Mouse (Mus musculus): Measurements from ENCODE around the gene Capza1.

Capza1 gene

GRCm38 (mm10) chr3:104790401-104790937 lies 73.8 kb downstream of the Capza1 start:
- DNase-seq (ENCODE audit: extremely low read depth, insufficient read length, low spot score) = peak; percentile 80

GRCm38 (mm10) chr3:104789822-104790221 lies 74.5 kb downstream of the Capza1 start:
- peak; percentile 74 for DNase-seq (ENCODE audit: extremely low read depth, insufficient read length, low spot score)

GRCm38 (mm10) chr3:104789312-104789605 lies 75.0 kb downstream of the Capza1 start:
- DNase-seq (ENCODE audit: extremely low read depth, insufficient read length, low spot score) = no peak

- peak; percentile 88 for DNase-seq (ENCODE audit: extremely low read depth, insufficient read length, low spot score)
Measured at GRCm38 (mm10) chr3:104788561-104789311, 75.6 kb downstream of the Capza1 start.

GRCm38 (mm10) chr3:104788075-104788474 lies 76.2 kb downstream of the Capza1 start, which contains the start of gene Rhoc:
Rhoc (plus strand) TSS chr3:104788375.
- DNase-seq (ENCODE audit: extremely low read depth, insufficient read length, low spot score) = no peak

DNA sequence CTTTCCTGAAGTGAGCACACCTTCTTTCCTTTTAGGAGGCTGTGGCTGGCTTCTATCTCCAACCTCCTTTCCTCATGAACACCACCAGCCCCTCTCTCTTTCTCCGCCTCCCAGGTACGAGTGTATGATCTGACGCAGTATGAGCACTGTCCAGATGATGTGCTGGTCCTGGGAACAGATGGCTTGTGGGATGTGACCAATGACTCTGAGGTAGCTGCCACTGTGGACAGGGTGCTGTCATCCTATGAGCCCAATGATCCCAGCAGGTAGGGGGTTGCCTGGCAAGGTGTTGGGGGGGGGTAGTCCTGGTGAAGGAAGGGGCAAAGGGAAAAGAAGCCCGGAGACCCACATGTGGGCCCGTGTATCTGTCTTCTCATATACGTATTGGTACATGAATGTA lies 79.0 kb downstream of the Capza1 start:
- DNase-seq (ENCODE audit: extremely low read depth, insufficient read length, low spot score) = no peak

GRCm38 (mm10) chr3:104783971-104784500 lies 80.3 kb downstream of the Capza1 start:
- DNase-seq (ENCODE audit: extremely low read depth, insufficient read length, low spot score) = no peak

DNA sequence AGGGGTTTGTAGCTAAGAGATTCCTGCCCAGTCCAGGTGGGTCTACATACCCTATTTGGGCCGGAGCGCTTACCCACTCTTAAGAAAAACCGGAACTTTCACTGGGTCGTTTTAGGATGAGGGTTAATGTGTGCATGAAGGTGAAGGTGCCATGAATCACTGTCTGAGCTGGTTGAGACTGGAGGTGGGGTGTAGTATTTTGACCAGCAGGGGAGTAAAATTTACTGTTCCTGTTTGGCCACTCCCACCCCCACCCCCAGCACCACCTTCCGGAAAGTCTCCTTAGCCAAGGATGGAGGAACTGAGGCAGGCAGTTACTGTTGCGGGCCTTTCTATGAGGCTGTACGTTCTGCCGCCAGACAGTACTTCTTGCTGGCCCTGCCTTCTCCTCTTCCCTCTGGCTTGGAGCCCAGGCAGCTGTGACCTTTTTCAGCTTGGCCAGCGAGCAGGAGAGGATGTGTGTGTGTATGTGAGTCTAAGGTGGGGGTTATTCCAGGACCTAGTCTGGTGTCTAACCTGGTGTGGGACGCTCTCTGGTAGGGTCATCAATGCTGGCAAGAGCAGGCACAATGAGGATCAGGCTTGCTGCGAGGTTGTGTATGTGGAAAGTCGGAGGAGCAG lies 82.1 kb downstream of the Capza1 start:
- DNase-seq (ENCODE audit: extremely low read depth, insufficient read length, low spot score) = no peak

DNA sequence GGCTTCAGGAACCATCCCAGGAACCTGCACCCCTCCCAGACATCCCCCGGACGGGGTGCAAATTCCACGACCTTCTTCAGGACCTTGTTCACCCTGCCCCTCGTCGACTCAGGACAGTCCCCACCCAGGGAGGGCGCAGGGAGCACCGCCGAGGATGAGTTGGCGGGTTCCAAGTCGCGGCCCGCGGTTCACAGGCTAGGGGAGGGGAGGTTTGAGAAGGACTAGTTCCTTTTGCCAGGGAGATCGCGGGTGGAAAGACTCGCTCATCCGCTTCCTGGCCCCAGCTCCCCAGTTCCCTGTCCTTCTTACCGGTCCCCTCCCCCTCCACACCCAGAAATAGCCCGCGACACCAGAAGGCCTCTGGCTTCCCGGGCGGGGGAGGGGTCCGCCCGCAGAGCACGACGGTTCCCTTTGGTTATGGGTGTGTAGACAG lies 82.8 kb downstream of the Capza1 start, which contains the start of gene Fam19a3:
TSS of gene Fam19a3 (minus strand) at position 370 of the 433 bp plus-strand sequence.
- DNase-seq (ENCODE audit: extremely low read depth, insufficient read length, low spot score) = no peak

DNA sequence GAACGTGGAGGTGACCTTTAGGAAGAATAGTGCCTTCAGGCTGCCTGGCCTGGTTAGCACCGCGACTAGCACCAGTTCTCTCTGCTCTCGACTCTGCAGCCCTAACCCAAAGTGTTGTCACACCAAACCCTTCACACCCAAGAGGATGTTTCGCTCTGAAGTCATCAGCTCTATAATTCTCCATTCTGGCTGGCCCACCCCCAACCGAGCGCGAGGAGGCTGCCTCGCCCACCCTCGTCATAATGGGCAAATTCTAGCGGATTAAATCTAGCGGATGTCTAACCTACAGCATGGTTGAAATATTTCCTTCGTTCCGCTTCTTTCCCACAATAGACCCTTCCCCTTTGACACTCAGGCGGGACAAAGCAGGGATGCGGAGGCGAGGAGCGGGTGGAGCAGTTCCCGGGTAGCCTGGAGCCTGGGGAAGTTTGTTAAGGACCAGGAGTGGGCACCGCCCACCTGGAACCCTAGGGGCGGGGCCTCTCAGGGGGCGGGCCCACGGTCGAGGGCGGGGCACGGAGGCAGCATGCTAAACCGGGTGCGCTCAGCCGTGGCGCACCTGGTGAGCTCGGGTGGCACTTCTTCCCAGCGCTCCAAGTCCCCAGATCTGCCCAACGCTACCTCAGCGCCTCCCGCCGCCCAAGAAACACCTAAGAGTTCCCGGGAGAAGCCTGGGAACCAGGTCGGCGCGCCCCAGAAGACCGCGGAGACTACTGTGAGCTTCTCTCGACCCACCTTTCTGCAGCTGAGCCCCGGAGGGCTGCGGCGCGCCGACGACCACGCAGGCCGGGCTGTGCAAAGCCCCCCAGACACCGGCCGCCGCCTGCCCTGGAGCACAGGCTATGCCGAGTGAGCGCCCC lies 83.5 kb downstream of the Capza1 start, which contains the start of gene Ppm1j:
TSS of gene Ppm1j (plus strand) at position 496 of the 860 bp plus-strand sequence.
- no peak for DNase-seq (ENCODE audit: extremely low read depth, insufficient read length, low spot score)

DNA sequence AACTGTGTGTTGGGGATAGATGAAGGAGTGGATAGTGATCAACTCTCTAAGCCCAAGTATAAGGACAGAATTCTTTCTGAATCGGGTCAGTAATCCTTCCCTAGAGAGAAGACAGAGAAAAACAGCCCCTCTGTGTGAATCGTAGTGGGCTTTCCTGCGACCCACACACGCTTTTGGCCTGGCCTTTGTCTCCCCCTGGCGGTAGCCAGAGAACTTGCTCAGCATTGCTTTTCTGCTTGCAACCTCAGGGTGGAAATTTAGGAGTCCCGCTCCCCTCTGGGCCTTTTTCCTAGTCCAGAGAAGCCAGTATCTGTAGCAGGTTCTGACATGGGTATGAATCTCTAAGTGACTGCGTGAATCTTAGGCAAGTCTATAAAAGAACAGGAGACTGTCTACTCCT lies 84.4 kb downstream of the Capza1 start:
- no peak for DNase-seq (ENCODE audit: extremely low read depth, insufficient read length, low spot score)

- DNase-seq (ENCODE audit: extremely low read depth, insufficient read length, low spot score) = no peak
Measured at GRCm38 (mm10) chr3:104777342-104777741, 87.0 kb downstream of the Capza1 start.

GRCm38 (mm10) chr3:104773301-104773700 lies 91.0 kb downstream of the Capza1 start:
- DNase-seq (ENCODE audit: extremely low read depth, insufficient read length, low spot score) = no peak

Data from 3134 (cell line).